Mouse (Mus musculus) ES-Bruce4 (cell line): ENCODE results near the gene Uchl4.

Experiments used
- CTCF ChIP-seq: IDR thresholded peaks from one replicate; pipeline ENCODE4 v1.8.1; 2011; ENCODE audit warnings: low read depth, low read length
- EP300 ChIP-seq: IDR thresholded peaks from 2 replicates; pipeline ENCODE4 v1.6.1; 2011; ENCODE audit warnings: low read depth, low read length; ENCODE audit not compliant: insufficient read depth
- POLR2A ChIP-seq: IDR thresholded peaks from one replicate; pipeline ENCODE4 v1.8.1; 2011; ENCODE audit warnings: low read length; ENCODE audit not compliant: insufficient read depth

DNA sequence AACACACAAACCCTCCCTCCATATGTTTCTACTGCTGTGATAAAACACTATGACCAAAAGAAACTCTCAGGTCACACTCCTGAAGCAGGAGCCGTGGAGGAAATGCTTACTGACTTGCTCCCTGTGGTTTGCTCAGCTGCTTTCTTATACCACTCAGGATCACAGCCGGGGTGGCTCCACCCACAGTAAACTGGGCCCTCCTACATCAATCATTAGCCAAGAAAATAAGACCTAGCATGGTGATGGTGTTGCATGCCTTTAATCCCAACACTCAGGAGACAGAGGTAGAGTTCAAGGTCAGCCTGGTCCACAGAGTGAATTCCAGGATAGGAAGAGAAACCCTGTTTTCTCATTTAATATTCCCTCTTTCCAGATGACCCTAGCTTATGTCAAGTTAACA is 35.1 kb upstream of the Uchl4 start:
- TF ChIP-seq CTCF: no peak
- TF ChIP-seq POLR2A: no peak
- TF ChIP-seq EP300: no peak
